Mouse (Mus musculus) duodenum, adult 2 months (tissue): ENCODE measurements around the gene Krt25. TPM values are rescaled to one million over a fixed set of nuclear protein-coding genes. Genes with fewer than 3 reads are reported as not detected.

Experiments
- polyA plus RNA-seq: library from polyadenylated mRNA; depleted of rRNA; stranded (reverse); fragments of >200 nt; gene quantifications from 2 replicates; pipeline ENCODE4 v1.2.3, GENCODE M21; 2012; ENCODE audit warnings: low replicate concordance; rRNA removed

The Krt25 gene
- polyA plus RNA-seq, result not detected in 2 replicates

GRCm38 (mm10) chr11:99322851-99323250 is at the start of gene Krt25:
Krt25 (minus strand) TSS chr11:99322951.

GRCm38 (mm10) chr11:99351004-99351403 is 28.3 kb upstream of the Krt25 start, which contains the start of gene Krt27:
Krt27 (minus strand) TSS chr11:99351104.

DNA sequence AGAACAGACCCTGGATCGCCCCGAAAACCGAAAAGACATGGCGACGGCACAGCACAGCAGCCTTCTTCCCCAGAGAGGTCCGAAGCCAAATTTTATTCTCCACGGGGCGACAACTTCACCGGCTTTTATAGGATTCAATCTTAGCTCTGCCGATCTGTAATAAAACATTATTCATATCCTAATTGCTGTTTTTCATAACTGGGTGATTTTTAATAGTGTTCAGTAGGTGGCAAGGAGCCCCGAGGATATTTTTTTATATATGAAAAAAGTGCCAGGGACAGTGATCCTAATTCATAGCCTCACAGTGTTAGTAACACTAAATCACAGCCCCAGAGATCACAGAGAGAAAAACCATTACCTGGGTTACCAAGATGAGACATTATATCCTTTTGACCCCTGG is 15.1 kb upstream of the Krt25 start, which contains the start of gene Krt26:
Gene Krt26, minus strand, starts transcription at position 101 of the 400 bp plus-strand sequence.

DNA sequence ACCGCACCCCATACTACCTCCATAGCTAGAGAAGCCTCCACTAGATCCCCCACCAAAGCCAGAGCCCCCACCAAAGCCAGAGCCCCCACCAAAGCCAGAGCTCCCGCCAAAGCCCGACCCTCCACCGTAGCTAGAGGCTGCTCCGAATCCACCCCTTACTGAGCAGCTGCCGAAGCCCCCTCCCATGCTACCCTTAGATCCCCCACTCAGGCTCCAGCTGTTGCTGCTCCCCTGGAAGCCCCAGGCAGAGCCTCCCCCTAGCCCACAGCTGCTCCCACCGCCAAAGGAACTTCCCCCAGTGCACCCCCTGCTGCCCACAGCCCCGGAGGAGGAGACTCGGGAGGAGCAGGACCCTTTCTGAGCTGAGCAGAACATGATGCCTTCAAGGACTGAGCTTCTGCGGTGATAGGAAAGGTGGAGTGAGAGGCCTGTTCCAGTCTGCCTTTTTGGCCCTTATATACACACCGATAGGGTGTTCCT is 37.9 kb downstream of the Krt25 start, which contains the start of gene Krt24:
Gene Krt24, minus strand, starts transcription at position 430 of the 480 bp plus-strand sequence.

Other genes with a start within 250 kb of the Krt25 start
- 14.9 and 27.4 TPM in 2 replicates for gene Tns4, start 233.6 kb downstream of the Krt25 start, polyA plus RNA-seq
- gene Ccr7, start 167.9 kb downstream of the Krt25 start, polyA plus RNA-seq, result 0.39 and 2.5 TPM in 2 replicates
- 4.2 and 7.6 TPM in 2 replicates for gene Smarce1, start 91.9 kb downstream of the Krt25 start, polyA plus RNA-seq
- gene Krt222, start 78.9 kb downstream of the Krt25 start, polyA plus RNA-seq, result 0.07 and 0.12 TPM in 2 replicates
- gene Krt24, start 37.7 kb downstream of the Krt25 start, polyA plus RNA-seq, result not detected in 2 replicates
- not detected in 2 replicates for gene Krt26, start 15.0 kb upstream of the Krt25 start, polyA plus RNA-seq
- gene Krt27, start 28.2 kb upstream of the Krt25 start, polyA plus RNA-seq, result not detected in 2 replicates
- gene Krt28, start 52.0 kb upstream of the Krt25 start, polyA plus RNA-seq, result 0.15 TPM in 1 of 2 replicates, not detected in the other
- gene Krt10, start 66.4 kb upstream of the Krt25 start, polyA plus RNA-seq, result 0.22 and 0.31 TPM in 2 replicates
- gene Krt12, start 99.3 kb upstream of the Krt25 start, polyA plus RNA-seq, result 2.3 and 5.4 TPM in 2 replicates
- gene Krt20, start 115.2 kb upstream of the Krt25 start, polyA plus RNA-seq, result 90.1 and 382 TPM in 2 replicates
- gene Krt23, start 170.2 kb upstream of the Krt25 start, polyA plus RNA-seq, result 2.5 and 23.6 TPM in 2 replicates
- gene Krt39, start 198.4 kb upstream of the Krt25 start, polyA plus RNA-seq, result not detected in 2 replicates
- gene Krt40, start 220.2 kb upstream of the Krt25 start, polyA plus RNA-seq, result not detected in 2 replicates
- not detected in 2 replicates for gene Krtap3-3, start 227.9 kb upstream of the Krt25 start, polyA plus RNA-seq
- gene Krtap3-2, start 233.9 kb upstream of the Krt25 start, polyA plus RNA-seq, result not detected in 2 replicates
- gene Gm11939, start 236.5 kb upstream of the Krt25 start, polyA plus RNA-seq, result not detected in 2 replicates
- gene Krtap3-1, start 243.7 kb upstream of the Krt25 start, polyA plus RNA-seq, result 0.21 TPM in 1 of 2 replicates, not detected in the other